Mouse (Mus musculus) lung, embryonic 15.5 days (tissue): ENCODE results near the gene Dgcr6. TPM values are rescaled to one million over a fixed set of nuclear protein-coding genes. Genes with fewer than 3 reads are reported as not detected.

Experiments
- ATAC-seq: fragments of 200-750 bp; cut with Nextera tagmentation; 2 replicates; pipeline ENCODE4 v1.8.0; 2017; ENCODE audit warnings: moderate number of reproducible peaks, borderline replicate concordance; ENCODE audit not compliant: low FRiP score, low TSS enrichment; ENCODE audit errors: extremely low read depth
- H3K27ac ChIP-seq: fragments of 300-500 bp; sonication (generic); 2 replicates; pipeline ENCODE4 v1.5.1; 2015; ENCODE audit warnings: moderate library complexity, mild to moderate bottlenecking, inconsistent platforms
- H3K27me3 ChIP-seq: fragments of 300-500 bp; sonication (generic); 2 replicates; pipeline ENCODE4 v1.6.1; 2015; ENCODE audit warnings: inconsistent platforms
- H3K36me3 ChIP-seq: fragments of 300-500 bp; sonication (generic); 2 replicates; pipeline ENCODE4 v1.6.1; 2015; ENCODE audit warnings: inconsistent platforms
- H3K4me1 ChIP-seq: fragments of 300-500 bp; sonication (generic); 2 replicates; pipeline ENCODE4 v1.6.1; 2015; ENCODE audit warnings: inconsistent platforms
- H3K4me2 ChIP-seq: fragments of 300-500 bp; sonication (generic); 2 replicates; pipeline ENCODE4 v1.6.1; 2015; ENCODE audit warnings: inconsistent platforms, mild to moderate bottlenecking, moderate library complexity
- H3K4me3 ChIP-seq: fragments of 300-500 bp; sonication (generic); 2 replicates; pipeline ENCODE4 v1.5.1; 2015; ENCODE audit warnings: mild to moderate bottlenecking, inconsistent platforms
- H3K9ac ChIP-seq: fragments of 300-500 bp; sonication (generic); 2 replicates; pipeline ENCODE4 v1.6.1; 2015; ENCODE audit warnings: inconsistent platforms
- H3K9me3 ChIP-seq: fragments of 300-500 bp; sonication (generic); 2 replicates; pipeline ENCODE4 v1.6.1; 2016; ENCODE audit warnings: inconsistent platforms
- WGBS: fragments of 180-500 bp; shearing (Covaris S2); methylation state at CpG from one replicate; pipeline ENCODE4 v1.1.7; 2015; 5-methylcytosine and 5-hydroxymethylcytosine counted together
- polyA plus RNA-seq: library from polyadenylated mRNA; unstranded; fragments of >200 nt; fragmentation: Nextera tagmentation; extraction: Ambion mirVana; gene quantifications from 2 replicates; pipeline ENCODE4 v1.2.1, GENCODE M21; 2015

Gene Dgcr6
- polyA plus RNA-seq, 1 experiment from 2014 or later = 95.5 TPM

- WGBS = 75% methylated on average over 10 of the region's 10 CpGs
- no peaks in the 10 kb centered on the region for H3K9me3 ChIP-seq
- no peaks in the 10 kb centered on the region for H3K36me3 ChIP-seq
- no peaks in the 10 kb centered on the region for H3K4me1 ChIP-seq
- H3K4me2 ChIP-seq = no peak overlapping the region
- H3K4me3 ChIP-seq = no peak overlapping the region
- no peaks in the 10 kb centered on the region; the same call in 1 of the 2 replicates for H3K27me3 ChIP-seq
- H3K9ac ChIP-seq = no peak overlapping the region
- H3K27ac ChIP-seq = no peak overlapping the region
- no peak for ATAC-seq
Measured at GRCm38 (mm10) chr16:18044991-18045390, 7.7 kb upstream of the Dgcr6 start.

GRCm38 (mm10) chr16:18047660-18048059, 5.0 kb upstream of the Dgcr6 start:
- Histone ChIP-seq H3K9me3 (no peaks in the 10 kb centered on the region), H3K4me3 (no peak overlapping the region), H3K27ac (no peak overlapping the region), H3K36me3 (no peaks in the 10 kb centered on the region), H3K4me2 (no peak overlapping the region), H3K4me1 (peaks cover under 1% of the 10 kb centered on the region), H3K9ac (no peak overlapping the region), H3K27me3 (no peaks in the 10 kb centered on the region)
- ATAC-seq = peak; percentile 41; the same call in 1 of the 2 replicates
- WGBS = 2% methylated on average over 3 of the region's 3 CpGs

DNA sequence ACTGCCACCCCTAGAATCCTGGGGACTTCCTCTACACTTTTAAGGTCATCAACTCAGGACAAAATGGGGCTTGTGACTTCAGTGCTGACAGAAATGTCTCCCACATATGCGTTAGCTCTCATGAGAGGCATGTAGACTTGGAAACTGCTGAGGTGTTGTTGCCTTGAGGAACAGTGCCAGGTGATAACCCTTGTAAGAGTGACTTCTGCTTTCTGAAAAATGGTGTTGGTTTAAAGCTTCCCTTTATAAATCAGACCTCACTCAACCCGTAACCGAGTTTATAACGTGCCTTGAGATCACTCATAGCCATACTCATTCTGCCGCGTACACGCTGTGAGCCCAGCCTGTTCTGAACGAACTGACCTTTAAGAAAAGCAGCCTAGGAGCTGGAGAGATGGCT, 4.6 kb upstream of the Dgcr6 start:
- no peak overlapping the region for H3K4me2 ChIP-seq
- H3K27me3 ChIP-seq = no peaks in the 10 kb centered on the region
- H3K9ac ChIP-seq = no peak overlapping the region
- no peaks in the 10 kb centered on the region for H3K36me3 ChIP-seq
- 61% methylated on average over 8 of the region's 8 CpGs for WGBS
- H3K9me3 ChIP-seq = no peaks in the 10 kb centered on the region
- peaks cover 3% of the 10 kb centered on the region for H3K4me1 ChIP-seq
- ATAC-seq = no peak
- H3K27ac ChIP-seq = no peak overlapping the region
- H3K4me3 ChIP-seq = no peak overlapping the region

GRCm38 (mm10) chr16:18052322-18052721, 338 bp upstream of the Dgcr6 start:
- H3K27ac ChIP-seq = no peak overlapping the region
- H3K36me3 ChIP-seq = no peaks in the 10 kb centered on the region
- peaks cover 7% of the 10 kb centered on the region; the same call in 1 of the 2 replicates for H3K27me3 ChIP-seq
- H3K4me3 ChIP-seq = no peak overlapping the region
- WGBS = 48% methylated on average over 7 of the region's 7 CpGs
- ATAC-seq = no peak
- H3K4me2 ChIP-seq = no peak overlapping the region
- H3K9ac ChIP-seq = no peak overlapping the region
- peaks cover 3% of the 10 kb centered on the region for H3K4me1 ChIP-seq
- H3K9me3 ChIP-seq = no peaks in the 10 kb centered on the region

DNA sequence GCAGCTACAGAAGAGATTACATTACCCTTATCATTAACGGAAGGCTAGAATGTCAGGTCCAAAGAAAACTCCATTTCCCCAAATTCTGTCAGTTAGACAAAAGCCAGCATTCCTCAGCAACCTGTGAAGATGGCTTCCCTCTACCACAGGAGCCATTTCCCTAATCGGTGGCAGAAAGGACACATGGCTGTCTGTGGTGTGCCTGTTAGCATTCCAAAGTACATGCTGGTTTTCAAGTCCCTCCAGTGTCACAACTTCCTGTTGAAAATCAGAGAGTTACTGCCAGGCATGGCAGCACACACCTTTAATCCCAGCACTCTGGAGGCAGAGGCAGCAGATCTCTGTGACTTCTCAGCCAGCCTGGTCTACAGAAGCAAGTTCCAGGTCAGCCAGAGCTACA, 3.6 kb downstream of the Dgcr6 start:
- ATAC-seq = no peak
- Histone ChIP-seq H3K4me2 (no peak overlapping the region), H3K4me1 (peaks cover 3% of the 10 kb centered on the region), H3K36me3 (no peaks in the 10 kb centered on the region), H3K9ac (no peak overlapping the region), H3K4me3 (no peak overlapping the region), H3K27me3 (peaks cover 7% of the 10 kb centered on the region; the same call in 1 of the 2 replicates), H3K9me3 (no peaks in the 10 kb centered on the region), H3K27ac (no peak overlapping the region)
- WGBS = 56% methylated on average over 2 of the region's 2 CpGs

- H3K9ac ChIP-seq = no peak overlapping the region
- 52% methylated on average over 6 of the region's 6 CpGs for WGBS
- H3K4me3 ChIP-seq = no peak overlapping the region
- H3K36me3 ChIP-seq = no peaks in the 10 kb centered on the region
- H3K4me1 ChIP-seq = no peaks in the 10 kb centered on the region
- peaks cover 7% of the 10 kb centered on the region; the same call in 1 of the 2 replicates for H3K27me3 ChIP-seq
- no peak overlapping the region for H3K27ac ChIP-seq
- no peak for ATAC-seq
- H3K9me3 ChIP-seq = no peaks in the 10 kb centered on the region
- H3K4me2 ChIP-seq = no peak overlapping the region
Measured at GRCm38 (mm10) chr16:18058331-18058731, 5.7 kb downstream of the Dgcr6 start.

DNA sequence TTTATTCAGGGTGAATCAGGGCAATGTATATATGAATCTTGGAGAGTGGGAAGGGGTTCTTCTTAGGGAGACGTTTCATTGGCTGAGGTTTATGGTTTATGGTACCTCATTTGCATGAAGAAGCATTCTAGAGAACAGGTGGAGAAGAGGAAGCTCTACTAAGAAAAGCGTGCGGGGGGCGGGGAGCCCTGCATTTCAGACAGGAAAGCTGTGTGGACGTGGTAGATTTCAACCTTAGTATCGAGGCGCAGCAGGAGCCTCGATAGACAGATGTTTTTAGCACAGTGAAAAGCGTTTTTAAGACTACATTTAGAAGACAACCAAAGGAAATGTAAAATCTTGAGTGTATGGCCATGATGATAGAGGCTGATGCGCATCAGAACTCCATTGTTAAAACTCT, 6.6 kb downstream of the Dgcr6 start:
- no peak overlapping the region for H3K27ac ChIP-seq
- ATAC-seq = no peak
- peaks cover 7% of the 10 kb centered on the region; the same call in 1 of the 2 replicates for H3K27me3 ChIP-seq
- no peak overlapping the region for H3K4me2 ChIP-seq
- 69% methylated on average over 10 of the region's 10 CpGs for WGBS
- H3K36me3 ChIP-seq = no peaks in the 10 kb centered on the region
- no peaks in the 10 kb centered on the region for H3K9me3 ChIP-seq
- no peak overlapping the region for H3K9ac ChIP-seq
- no peaks in the 10 kb centered on the region for H3K4me1 ChIP-seq
- no peak overlapping the region for H3K4me3 ChIP-seq

DNA sequence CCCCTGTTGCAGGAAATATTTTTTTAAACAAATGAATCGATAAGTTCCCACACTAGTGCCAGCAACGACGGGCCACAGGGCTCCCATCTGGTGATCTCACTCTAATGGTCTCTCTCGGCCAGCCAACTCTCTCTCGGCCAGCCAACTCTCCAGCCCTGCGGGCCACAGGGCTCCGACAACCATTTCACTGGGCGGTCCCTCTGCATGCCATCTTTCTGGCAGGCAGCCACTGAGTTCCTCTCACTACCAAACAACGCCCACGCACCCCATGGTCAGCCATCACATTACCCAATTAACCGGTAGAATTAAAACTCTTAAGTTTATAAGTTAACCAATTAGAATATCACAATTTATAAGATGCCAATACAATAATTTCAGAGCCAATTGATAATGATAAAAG, 8.5 kb downstream of the Dgcr6 start:
- no peak for ATAC-seq
- Histone ChIP-seq H3K9ac (no peak overlapping the region), H3K4me2 (no peak overlapping the region), H3K36me3 (no peaks in the 10 kb centered on the region), H3K27me3 (no peaks in the 10 kb centered on the region; the same call in 1 of the 2 replicates), H3K9me3 (no peaks in the 10 kb centered on the region), H3K27ac (no peak overlapping the region), H3K4me1 (0 out of 2 replicates have a peak, but pooled peaks cover 3% of the 10 kb centered on the region), H3K4me3 (no peak overlapping the region)
- 69% methylated on average over 11 of the region's 11 CpGs for WGBS

DNA sequence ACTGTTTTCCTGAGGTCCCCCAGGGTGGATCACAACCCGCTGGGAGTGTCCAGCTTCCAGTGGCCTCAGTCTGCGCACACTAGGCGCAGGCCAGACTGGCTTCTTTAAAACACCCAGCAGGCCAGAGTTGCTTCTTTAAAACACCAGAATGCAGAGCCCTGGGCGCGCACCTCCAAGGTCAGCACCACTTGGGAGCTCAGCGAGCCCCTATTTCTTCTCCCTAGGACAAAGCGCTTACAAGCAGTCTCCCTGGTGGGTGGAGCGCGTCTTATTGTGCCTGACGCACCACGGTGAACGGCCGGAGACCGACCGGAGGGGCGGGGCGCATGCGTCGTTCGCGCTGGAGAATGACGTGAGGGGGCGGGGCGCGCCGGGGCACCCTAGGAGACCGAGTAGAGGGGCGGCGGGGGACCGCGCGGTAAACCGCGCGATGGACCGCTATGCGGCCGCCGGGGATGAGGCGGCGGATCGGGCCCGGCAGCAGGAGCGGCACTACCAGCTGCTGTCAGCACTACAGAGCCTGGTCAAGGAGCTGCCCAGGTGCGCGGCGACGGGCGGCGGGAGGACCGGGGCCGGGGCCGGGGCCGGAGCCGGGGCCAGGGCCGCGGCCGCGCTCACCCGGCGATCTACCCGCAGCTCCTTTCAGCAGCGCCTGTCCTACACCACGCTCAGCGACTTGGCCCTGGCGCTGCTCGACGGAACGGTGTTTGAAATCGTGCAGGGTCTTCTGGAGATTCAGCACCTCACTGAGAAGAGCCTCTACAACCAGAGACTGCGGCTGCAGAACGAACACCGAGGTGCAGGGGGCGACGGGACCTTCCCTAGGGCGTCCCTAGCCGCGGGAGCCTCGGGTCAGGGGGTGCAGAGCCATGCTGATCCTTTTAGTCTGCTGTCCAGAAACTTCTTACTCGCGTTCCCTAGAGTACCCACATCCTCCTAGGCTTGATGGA, 13.7 kb downstream of the Dgcr6 start:
- peaks cover 7% of the 10 kb centered on the region; the same call in 1 of the 2 replicates for H3K36me3 ChIP-seq
- peaks cover 10% of the 10 kb centered on the region for H3K4me1 ChIP-seq
- WGBS = under 1% methylated on average over 81 of the region's 81 CpGs
- H3K9me3 ChIP-seq = no peaks in the 10 kb centered on the region
- H3K27ac ChIP-seq = peak overlapping the region; percentile 79
- no peaks in the 10 kb centered on the region for H3K27me3 ChIP-seq
- peak; percentile 97 for ATAC-seq
- peak overlapping the region; percentile 76 for H3K9ac ChIP-seq
- peak overlapping the region; percentile 71 for H3K4me3 ChIP-seq
- peak overlapping the region; percentile 88 for H3K4me2 ChIP-seq

GRCm38 (mm10) chr16:18068653-18069376, 16.2 kb downstream of the Dgcr6 start:
- Histone ChIP-seq H3K9me3 (no peaks in the 10 kb centered on the region), H3K9ac (no peak overlapping the region), H3K4me2 (no peak overlapping the region), H3K4me3 (no peak overlapping the region), H3K27ac (no peak overlapping the region), H3K4me1 (peaks cover 17% of the 10 kb centered on the region), H3K27me3 (no peaks in the 10 kb centered on the region), H3K36me3 (peaks cover 18% of the 10 kb centered on the region; the same call in 1 of the 2 replicates)
- 85% methylated on average over 8 of the region's 8 CpGs for WGBS
- ATAC-seq = no peak

DNA sequence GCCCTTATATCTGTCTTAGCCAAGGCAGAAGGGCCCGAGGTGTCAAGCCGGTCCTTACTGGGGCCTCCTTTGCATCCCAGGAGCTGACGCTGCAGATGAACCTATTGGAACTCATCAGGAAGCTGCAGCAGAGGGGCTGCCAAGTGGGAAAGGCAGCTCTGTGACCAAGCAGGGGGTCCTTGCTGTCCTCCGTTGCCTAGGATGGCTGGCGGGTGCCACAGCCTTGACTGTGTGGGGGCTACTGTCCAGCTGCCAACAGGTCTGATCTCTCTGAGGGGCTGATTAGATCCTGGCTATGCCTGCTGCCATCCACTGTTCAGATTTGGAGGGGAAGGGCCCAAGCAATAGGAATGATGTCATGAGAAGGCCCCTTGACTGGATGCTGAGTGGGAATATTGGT, 18.1 kb downstream of the Dgcr6 start:
- H3K4me2 ChIP-seq = no peak overlapping the region
- H3K4me3 ChIP-seq = no peak overlapping the region
- H3K27me3 ChIP-seq = no peaks in the 10 kb centered on the region
- H3K9me3 ChIP-seq = no peaks in the 10 kb centered on the region
- peaks cover 18% of the 10 kb centered on the region; the same call in 1 of the 2 replicates for H3K36me3 ChIP-seq
- H3K9ac ChIP-seq = no peak overlapping the region
- peaks cover 15% of the 10 kb centered on the region for H3K4me1 ChIP-seq
- H3K27ac ChIP-seq = no peak overlapping the region
- 84% methylated on average over 5 of the region's 5 CpGs for WGBS
- ATAC-seq = no peak

DNA sequence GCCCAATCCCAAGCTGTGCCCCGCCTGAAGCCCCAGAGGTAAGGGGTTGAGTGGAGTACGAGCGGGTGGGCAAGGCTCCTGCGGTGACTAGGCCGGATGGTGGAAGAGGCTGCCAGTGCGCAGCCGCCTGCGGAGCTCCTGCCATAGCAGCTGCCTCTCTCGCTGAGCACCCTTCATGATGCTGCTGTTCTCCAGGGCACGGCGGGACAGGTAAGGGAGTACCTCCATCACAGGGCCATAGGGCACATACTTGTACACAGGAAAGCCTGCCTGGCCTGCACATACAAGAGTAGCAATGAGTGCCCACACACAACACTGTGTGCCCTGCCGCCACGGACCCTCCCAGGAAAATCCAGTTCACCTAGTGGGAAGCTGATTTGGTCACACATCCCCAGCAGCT, 19.4 kb downstream of the Dgcr6 start:
- Histone ChIP-seq H3K36me3 (peaks cover 18% of the 10 kb centered on the region; the same call in 1 of the 2 replicates), H3K4me1 (peaks cover 10% of the 10 kb centered on the region), H3K9ac (no peak overlapping the region), H3K4me3 (no peak overlapping the region), H3K27ac (no peak overlapping the region), H3K9me3 (no peaks in the 10 kb centered on the region), H3K4me2 (no peak overlapping the region), H3K27me3 (no peaks in the 10 kb centered on the region)
- ATAC-seq = no peak
- WGBS = 89% methylated on average over 13 of the region's 13 CpGs
